Mouse (Mus musculus) neutrophil, adult 5-6 weeks (primary cell): ENCODE measurements around the gene 1110008L16Rik. TPM values are rescaled to one million over a fixed set of nuclear protein-coding genes. Genes with fewer than 3 reads are reported as not detected.
A peak's percentile ranks its signal among the peaks of the same experiment; 100 is the strongest.
"Not testable (repeated sequence)": the region's sequence is repeated elsewhere in the genome, so short reads cannot be mapped to it uniquely, and the experiment has no call there.

Experiments used
- ATAC-seq: fragments of 151-379, 151-347 bp; 2 replicates; pipeline ENCODE4 v1.8.0; 2017; ENCODE audit warnings: mild to moderate bottlenecking, moderate TSS enrichment; ENCODE audit not compliant: insufficient number of reproducible peaks, poor library complexity, low FRiP score, severe bottlenecking; ENCODE audit errors: extremely low read depth
- total RNA-seq: library from RNA; stranded (forward); fragments of 200-1000 nt; gene quantifications from 2 replicates; pipeline ENCODE4 v1.2.3, GENCODE M21; 2017

1110008L16Rik gene
- total RNA-seq, 1 experiment from 2014 or later: 8.8 TPM

GRCm38 (mm10) chr12:55329351-55329750 lies 30.0 kb downstream of the 1110008L16Rik start:
- no peak for ATAC-seq

- no peak for ATAC-seq
Measured at GRCm38 (mm10) chr12:55333662-55334061, 34.3 kb downstream of the 1110008L16Rik start.

GRCm38 (mm10) chr12:55338490-55338889 lies 39.1 kb downstream of the 1110008L16Rik start:
- ATAC-seq: not testable (repeated sequence)

GRCm38 (mm10) chr12:55343045-55343444 lies 43.7 kb downstream of the 1110008L16Rik start:
- not testable (repeated sequence) for ATAC-seq

GRCm38 (mm10) chr12:55343998-55344397 lies 44.6 kb downstream of the 1110008L16Rik start:
- ATAC-seq: no peak

- ATAC-seq: no peak
Measured at GRCm38 (mm10) chr12:55344583-55344982, 45.2 kb downstream of the 1110008L16Rik start.

GRCm38 (mm10) chr12:55353423-55353822 lies 54.0 kb downstream of the 1110008L16Rik start:
- no peak for ATAC-seq

GRCm38 (mm10) chr12:55354904-55355303 lies 55.5 kb downstream of the 1110008L16Rik start:
- peak; percentile 74; the same call in 1 of the 2 replicates for ATAC-seq

GRCm38 (mm10) chr12:55357303-55357702 lies 57.9 kb downstream of the 1110008L16Rik start:
- ATAC-seq: no peak

GRCm38 (mm10) chr12:55360929-55361328 lies 61.6 kb downstream of the 1110008L16Rik start:
- peak; percentile 60; the same call in 1 of the 2 replicates for ATAC-seq

- no peak for ATAC-seq
Measured at GRCm38 (mm10) chr12:55365083-55365482, 65.7 kb downstream of the 1110008L16Rik start.

GRCm38 (mm10) chr12:55372424-55373055 lies 73.2 kb downstream of the 1110008L16Rik start:
- no peak for ATAC-seq

GRCm38 (mm10) chr12:55376956-55377609 lies 77.7 kb downstream of the 1110008L16Rik start:
- ATAC-seq: no peak

GRCm38 (mm10) chr12:55377610-55377980 lies 78.2 kb downstream of the 1110008L16Rik start:
- ATAC-seq: no peak

- ATAC-seq: no peak
Measured at GRCm38 (mm10) chr12:55384023-55384749, 84.8 kb downstream of the 1110008L16Rik start, which contains the start of gene Psma6. Psma6 (plus strand) TSS chr12:55384222.

- ATAC-seq: no peak
Measured at GRCm38 (mm10) chr12:55384826-55385225, 85.4 kb downstream of the 1110008L16Rik start.

- ATAC-seq: no peak
Measured at GRCm38 (mm10) chr12:55385931-55386330, 86.6 kb downstream of the 1110008L16Rik start.

GRCm38 (mm10) chr12:55386456-55386855 lies 87.1 kb downstream of the 1110008L16Rik start:
- ATAC-seq: no peak

- ATAC-seq: no peak
Measured at GRCm38 (mm10) chr12:55387083-55387787, 87.9 kb downstream of the 1110008L16Rik start.
